Mouse (Mus musculus) neutrophil, adult 83 days (primary cell): ENCODE data around the gene Poglut1. TPM values are rescaled to one million over a fixed set of nuclear protein-coding genes. Genes with fewer than 3 reads are reported as not detected.

Source experiments
- total RNA-seq, 2 experiments: library from RNA; stranded (reverse); gene quantifications; one replicate each; pipeline ENCODE4 v1.2.4; 2023

The Poglut1 gene
- 10 to 100 TPM in 1 of 2 experiments, 1 to 10 TPM in 1; 9.2 to 12.1 TPM for total RNA-seq

DNA sequence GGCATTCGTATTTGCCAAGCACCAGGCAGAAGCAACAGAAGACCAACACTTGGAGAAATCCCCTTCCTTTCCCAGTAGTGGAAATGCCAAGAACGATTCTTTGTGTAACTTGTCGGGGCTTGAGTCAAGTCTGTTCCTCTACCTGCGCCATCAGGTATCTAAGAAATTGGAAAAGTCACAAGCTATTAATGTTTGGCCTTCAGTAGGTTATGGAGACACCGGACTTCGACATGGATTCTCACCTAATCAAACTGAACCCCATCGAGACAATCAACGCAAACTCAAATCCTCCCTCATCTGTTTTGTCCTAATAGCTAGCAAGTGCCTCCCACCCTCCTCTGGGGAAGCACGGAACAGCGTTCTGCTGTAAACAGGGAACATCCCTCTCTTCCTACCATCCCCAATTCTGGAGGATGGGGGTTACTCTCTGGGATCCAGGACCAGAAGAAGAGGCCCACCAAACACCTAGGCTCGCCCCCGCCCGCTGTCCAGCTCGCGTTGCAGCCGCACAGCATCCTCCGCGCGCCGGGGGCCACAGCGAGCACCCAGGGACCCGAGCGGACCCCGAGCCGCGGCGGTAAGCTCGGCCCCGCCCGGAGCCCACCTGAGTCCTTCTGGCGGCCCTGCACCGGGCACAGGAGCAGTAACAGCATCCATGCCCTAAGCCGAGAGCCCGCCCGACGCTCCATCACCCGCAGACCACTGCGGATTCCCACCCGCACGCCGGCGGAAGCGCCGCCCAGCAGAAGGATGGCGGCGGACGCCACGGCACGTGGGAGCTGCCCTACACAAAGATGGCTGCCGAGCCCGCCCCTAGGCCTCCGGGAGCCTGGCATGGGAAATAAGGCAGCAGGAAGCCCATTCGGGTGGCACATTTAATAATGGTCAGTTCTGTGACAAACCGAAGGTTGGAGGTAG is at the start of gene Poglut1:
Gene Poglut1 (minus strand): TSS at position 780 of the 918 bp plus-strand sequence.

DNA sequence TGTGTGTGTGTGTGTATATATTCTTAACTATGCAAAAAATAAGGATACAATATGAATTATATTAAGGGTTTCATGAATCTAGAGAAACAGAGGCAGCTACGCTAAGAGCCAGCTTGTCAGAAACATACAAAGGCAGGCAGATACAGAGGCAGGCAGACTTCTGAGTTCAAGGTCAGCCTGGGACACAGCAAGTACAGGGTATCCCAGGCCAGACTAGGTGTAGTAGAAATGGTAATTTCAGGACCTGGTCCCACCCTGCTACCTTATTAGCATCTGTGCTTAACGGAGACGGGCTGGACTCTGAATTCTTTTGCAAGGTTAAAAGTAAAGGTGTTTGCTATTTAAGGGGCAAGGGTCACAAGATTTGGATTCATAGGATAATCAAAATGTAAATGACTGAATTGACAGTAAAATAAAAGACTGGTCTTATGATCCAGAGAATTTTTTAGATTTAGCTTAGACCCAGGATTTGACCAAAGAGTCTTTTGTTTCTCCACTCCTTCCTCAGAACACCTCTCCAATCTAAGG is 8.2 kb upstream of the Poglut1 start, which contains the start of gene Tmem39a:
Gene Tmem39a (plus strand): TSS at position 478 of the 528 bp plus-strand sequence.

DNA sequence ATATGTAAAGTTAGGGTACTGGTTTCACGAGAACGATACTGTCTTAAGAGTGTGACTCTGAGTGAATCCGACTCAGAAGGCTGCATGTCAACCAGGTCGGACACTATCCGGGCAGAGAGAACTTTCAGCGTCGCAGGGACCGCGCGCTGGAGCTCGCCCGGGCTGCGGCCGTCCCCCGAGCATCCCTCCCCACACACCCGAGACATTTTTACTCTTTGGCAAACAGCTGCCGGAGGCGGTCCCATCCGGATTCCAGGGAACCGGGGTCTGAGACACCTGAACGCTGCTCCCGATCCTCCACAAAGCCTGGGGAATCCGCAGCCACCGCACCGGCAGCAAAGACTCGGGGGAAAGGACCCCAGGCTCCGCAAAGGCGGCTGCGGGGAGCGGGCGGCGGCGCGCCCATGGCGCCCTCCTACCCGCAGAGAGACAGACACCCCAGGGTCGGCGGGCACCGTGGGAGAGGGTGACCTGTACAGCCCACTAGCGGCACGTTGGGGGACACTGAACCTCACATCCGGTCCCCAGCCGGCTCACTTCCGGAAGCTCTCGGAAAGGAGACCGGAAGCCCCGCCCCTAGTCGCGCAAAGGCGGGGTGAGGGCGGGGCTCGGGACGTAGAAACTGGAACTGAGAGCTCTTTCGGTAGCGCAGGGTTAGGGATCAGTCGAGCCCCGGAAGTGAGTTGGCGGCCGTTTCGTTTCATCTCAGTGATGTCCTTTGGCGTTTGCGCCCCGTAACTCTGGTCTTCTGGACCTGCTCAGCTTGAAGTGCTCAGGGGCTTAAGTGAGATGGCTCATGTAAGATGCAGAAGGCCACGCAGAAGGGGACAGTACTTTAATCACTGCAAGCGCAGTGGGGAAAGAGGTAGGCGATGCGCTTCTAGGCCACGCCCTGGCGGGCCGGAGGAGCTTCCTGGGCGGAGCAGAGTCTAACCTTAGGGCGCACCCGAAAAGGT is 27.7 kb downstream of the Poglut1 start, which contains the start of gene Timmdc1:
Gene Timmdc1 (minus strand): TSS at position 535 of the 956 bp plus-strand sequence.

Other genes with a start within 250 kb of the Poglut1 start
- gene Maats1, start 208.1 kb downstream of the Poglut1 start, total RNA-seq: not detected
- 10 to 100 TPM; 80.4 to 80.6 TPM for gene Cox17, start 203.3 kb downstream of the Poglut1 start, total RNA-seq
- not detected for gene Gm21987, start 203.2 kb downstream of the Poglut1 start, total RNA-seq
- gene Popdc2, start 188.0 kb downstream of the Poglut1 start, total RNA-seq: 1 to 10 TPM; 4.3 to 4.5 TPM
- under 1 TPM; 0.20 to 0.22 TPM for gene Pla1a, start 117.1 kb downstream of the Poglut1 start, total RNA-seq
- gene Adprh, start 97.6 kb downstream of the Poglut1 start, total RNA-seq: 10 to 100 TPM; 41.1 to 42.7 TPM
- gene Cd80, start 94.7 kb downstream of the Poglut1 start, total RNA-seq: 10 to 100 TPM; 12.3 to 25.8 TPM
- 10 to 100 TPM; 11.8 to 13.2 TPM for gene Timmdc1, start 27.6 kb downstream of the Poglut1 start, total RNA-seq
- gene Tmem39a, start 8.4 kb upstream of the Poglut1 start, total RNA-seq: 10 to 100 TPM; 37.1 to 44.1 TPM
- 10 to 100 TPM; 15.3 to 18.3 TPM for gene Arhgap31, start 163.0 kb upstream of the Poglut1 start, total RNA-seq
- 1 to 10 TPM; 4.1 to 4.6 TPM for gene B4galt4, start 192.0 kb upstream of the Poglut1 start, total RNA-seq